Mouse (Mus musculus) telencephalon, adult 2 months (tissue): ENCODE results near the gene Xrcc2.

ENCODE experiments used
- DNase-seq: peaks from one replicate; pipeline ENCODE4 v3.0.0-alpha.2; 2011; ENCODE audit warnings: low read depth, low spot score

Xrcc2 gene

DNA sequence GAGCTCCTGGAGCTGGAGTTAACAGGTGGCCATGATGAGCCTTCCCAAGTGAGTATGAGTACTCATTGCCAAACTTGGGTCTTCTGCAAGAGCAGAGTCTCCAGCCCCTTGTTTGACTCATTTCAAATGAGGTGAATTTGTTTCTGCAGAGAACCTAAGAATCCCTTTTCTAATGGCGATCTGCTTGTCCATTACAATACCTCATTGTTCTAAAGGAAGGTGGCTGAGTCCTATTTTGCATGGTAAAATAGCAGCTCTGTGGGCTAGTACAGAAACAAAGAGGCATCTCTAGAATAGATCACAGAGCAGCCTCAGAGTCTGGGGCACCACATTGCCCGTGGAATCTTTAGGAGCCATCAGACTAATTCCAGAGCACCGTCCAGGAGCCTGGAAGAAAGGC, 34.6 kb downstream of the Xrcc2 start:
- no peak for DNase-seq

DNA sequence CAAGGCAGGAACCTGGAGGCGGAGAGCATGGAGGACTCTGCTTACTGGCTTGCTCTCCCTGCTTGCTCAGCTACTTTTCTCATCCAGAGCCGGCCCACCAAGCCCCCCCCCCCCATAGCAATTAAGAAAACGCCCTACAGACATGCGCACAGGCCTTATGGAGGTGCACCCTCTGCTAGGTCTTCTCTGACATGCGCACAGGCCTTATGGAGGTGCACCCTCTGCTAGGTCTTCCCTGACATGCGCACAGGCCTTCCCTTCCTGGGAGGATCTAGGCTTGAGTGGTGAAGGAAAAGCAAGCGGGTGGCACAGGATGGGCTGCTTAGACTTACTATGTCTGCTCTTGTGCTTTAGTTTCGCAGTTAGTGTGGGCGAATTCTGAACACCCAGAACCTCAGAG, 37.3 kb downstream of the Xrcc2 start:
- DNase-seq: no peak

DNA sequence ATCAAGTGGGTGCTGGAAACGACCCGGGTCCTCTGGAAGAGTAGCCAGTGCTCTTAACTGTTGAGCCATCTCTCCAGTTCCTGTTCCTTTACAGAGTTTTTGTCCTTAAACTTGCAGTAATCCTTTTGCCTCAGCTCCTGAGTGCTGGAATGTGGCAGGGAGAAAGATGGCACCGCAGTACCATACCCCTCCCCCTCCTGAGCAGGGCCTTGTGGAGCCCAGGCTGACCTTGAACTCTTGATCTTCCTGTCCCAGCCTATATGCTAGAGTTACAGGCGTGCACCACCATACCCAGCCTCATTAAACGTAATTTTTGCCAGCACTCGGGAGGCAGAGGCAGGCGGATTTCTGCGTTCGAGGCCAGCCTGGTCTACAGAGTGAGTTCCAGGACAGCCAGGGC, 38.9 kb downstream of the Xrcc2 start:
- no peak for DNase-seq

DNA sequence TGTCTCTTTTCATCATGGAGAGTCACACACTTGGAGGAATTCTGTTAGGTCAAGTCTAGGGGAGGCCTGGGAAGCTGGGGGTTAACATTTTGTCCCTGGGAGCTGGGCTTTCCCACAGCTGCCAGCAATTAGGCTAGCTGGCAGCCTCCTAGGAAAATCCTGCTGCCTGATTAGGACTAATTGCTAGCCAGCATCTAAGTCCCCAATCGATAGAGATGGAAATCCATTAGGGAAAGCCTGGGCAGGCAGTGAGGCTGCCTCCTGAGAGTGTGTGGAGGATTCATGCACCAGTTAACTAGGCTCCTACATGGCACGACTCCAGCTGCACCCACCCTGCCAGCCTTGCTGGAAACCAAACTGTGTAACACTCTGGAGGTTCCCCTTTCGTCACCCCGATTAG, 39.5 kb downstream of the Xrcc2 start:
- no peak for DNase-seq

DNA sequence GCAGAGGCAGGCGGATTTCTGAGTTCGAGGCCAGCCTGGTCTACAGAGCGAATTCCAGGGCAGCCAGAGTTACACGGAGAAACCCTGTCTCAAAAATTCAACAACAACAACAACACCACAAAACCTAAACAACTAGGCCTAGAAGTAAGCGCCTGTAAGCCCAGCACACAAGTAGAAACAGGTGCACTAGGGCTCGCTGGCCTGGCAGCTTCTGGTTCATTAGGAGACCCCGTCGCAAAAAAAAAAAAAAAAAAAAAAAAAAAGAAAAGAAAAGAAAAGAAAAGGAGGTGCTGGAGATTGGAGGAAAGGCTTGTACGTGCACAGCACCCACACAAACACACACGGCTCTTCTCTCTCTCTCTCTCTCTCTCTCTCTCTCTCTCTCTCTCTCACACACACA, 40.1 kb downstream of the Xrcc2 start:
- no peak for DNase-seq

DNA sequence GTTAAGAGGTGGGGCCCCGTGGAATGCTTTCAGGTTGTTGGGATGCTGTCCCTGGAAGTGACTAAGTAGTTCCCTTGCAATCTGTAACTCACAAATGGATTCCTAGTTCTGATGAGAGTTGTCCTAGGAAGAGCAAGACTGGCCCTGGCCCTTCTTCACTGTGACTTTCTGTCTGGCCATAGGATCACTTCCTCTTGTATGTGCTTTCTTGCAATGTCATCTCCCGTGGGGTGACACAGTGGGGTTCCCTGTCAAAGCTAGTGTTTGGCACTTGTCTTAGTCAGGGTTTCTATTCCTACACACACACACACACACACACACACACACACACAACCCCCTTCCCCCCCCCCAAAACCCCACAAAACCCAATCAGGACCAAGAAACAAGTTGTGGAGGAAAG, 42.5 kb downstream of the Xrcc2 start:
- DNase-seq: no peak

DNA sequence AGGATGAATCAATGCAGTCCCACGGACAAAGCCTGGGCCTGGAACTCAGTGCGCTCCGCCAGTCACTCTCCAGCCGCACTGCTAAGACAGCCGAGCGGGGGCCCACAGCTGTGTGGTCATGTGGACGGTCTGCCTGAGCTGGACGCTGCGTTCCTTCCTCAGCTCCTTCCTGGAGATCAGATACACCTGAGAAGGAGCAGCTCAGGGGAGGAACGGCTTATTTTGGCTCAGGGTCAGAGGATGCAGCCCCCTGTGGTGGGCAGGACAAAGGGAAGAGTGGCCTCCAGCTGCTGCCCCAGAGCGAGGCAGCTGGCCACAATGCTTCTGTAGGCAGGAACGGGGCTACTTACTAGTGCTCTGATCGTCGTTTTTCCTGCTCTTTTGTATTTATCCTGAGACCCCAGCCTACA, 51.0 kb downstream of the Xrcc2 start:
- no peak for DNase-seq

DNA sequence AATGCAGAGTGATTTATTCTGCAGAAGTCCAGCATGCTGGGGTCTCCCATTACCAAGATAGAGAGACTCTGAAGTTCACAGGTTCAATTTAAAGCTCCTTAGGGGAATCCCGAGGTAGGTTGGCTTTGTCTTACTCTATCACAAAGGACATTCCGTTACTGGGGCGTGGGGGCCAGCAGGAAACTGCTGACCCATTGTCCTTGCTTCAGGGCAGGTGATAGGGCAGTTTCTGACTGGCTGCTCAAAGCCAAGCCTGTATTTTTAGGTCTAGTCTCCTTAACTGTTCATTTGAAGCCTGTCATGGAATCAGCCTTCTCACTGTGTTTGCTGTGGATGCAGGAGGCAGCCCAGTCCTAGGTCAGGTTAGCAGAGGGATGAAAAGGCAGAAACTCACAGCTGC, 52.2 kb downstream of the Xrcc2 start:
- DNase-seq: no peak

DNA sequence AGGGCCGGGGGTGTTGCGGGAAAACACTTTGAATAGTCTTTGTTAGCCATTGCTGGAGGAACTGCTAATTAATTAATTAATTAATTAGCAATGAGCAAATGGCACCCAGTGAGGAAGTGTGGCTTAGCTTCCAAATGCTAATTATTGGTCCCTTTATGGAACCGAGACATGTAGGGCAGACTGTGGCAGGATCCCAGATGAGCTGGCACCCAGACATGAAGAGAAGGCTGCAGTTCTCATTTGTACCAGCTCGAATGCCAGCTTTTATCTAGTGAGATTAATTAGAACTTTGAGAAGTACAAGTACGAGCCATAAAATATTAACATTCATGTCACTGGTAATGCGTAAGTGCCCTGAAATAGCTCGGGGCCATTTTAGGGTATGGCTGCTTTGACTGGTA, 53.2 kb downstream of the Xrcc2 start:
- no peak for DNase-seq

DNA sequence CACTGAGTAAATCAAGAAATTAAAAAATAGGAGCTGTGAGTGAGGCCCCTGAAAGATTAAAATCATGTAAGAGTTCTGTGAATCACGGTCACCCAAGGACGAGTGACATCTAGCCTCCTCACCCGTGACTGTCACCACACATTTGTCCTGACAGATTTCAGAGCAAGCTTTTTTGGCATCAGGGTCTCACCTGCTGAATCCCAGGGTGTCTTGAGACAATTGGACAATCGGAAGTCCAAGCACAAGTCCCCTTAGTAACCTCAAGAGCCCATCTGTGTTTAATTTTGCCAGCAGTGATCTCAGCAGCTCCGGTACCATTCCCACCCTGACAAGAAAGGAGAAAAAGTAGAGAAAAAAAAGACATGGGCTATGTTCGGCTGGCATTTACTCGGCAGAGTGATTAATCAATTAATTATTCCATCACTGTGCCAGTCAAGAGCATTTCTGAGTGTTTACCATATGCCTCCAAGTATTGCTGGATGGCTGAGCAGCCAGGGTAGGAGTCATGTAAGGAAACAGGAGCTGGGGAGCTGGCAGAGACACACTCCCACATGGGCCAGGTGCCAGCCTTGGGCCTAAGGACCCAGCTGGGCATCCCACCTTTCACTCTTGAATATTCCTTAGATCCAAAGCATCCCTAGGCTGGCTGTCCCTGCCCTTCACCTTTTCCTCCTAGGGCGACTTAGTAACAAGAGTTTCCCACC, 59.8 kb downstream of the Xrcc2 start:
- DNase-seq: no peak

DNA sequence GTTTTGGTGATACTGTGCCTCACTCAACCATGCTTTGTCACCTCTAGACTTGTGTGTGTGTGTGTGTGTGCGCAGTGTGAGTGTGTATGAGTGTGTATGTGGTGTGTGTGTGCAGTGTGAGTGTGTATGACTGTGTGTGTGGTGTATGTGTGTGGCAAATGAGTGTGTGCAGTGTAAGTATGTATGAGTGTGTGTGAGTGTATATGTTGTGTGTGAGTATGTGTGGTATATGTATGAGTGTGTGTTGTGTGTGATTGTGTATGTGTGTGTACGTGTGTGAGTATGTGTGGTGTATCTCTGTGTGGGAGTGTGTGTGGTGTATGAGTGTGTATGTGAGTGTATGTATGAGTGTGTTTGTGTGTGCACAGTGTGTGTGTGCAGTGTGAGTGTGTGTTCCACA, 61.1 kb downstream of the Xrcc2 start:
- DNase-seq: no peak

DNA sequence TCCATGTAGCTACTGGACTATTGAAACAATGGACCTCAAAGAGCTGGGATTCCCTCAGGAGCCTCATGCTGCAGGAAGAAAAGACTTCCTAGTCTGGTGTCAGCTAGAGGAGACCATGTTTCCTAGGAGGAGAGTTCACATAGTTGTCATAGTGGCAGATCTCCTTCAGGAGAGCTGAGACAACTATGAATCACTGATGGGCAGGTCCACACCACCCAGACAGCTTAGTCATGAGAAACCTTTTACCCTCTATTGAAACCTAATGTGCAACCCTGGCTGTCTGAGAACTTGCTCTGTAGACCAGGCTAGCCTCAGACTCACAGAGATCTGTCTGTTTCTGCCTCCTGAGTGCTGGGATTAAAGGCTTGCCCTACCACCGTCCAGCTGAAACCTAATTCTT, 62.9 kb downstream of the Xrcc2 start:
- no peak for DNase-seq
